Mouse (Mus musculus) liver (tissue): ENCODE results near the gene Cideb.

Experiments
- DNase-seq: peaks from one replicate; pipeline ENCODE4 v3.0.0-alpha.2; 2020; ENCODE audit warnings: mixed read lengths

The Cideb gene

GRCm38 (mm10) chr14:55721700-55722437 lies 36.4 kb downstream of the Cideb start, which contains the start of gene Rabggta:
Rabggta (minus strand) TSS chr14:55722263.
- peak; percentile 95 for DNase-seq

- DNase-seq = no peak
Measured at GRCm38 (mm10) chr14:55721076-55721475, 37.2 kb downstream of the Cideb start.

- DNase-seq = no peak
Measured at GRCm38 (mm10) chr14:55720666-55721065, 37.6 kb downstream of the Cideb start.

- DNase-seq = no peak
Measured at GRCm38 (mm10) chr14:55719737-55720136, 38.5 kb downstream of the Cideb start.

DNA sequence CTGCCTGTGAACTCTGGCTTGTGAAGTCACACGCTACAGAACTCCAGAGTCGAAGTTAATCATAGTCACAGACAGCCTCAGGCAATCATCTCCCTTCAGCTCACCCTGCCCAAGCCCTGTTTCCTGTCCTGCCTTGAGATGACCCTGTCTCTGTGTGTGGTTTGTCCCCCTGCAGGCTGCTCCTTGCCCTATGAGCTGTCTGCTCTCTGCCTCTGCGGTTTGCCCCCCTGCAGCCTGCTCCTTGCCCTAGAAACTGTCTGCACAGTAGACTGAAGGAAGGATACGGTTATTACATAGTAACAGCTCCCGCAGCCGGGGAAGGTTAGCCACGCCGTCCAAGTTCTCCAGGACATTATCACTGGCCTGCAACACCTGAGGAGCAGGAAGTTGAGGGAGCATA lies 41.4 kb downstream of the Cideb start:
- DNase-seq = no peak

DNA sequence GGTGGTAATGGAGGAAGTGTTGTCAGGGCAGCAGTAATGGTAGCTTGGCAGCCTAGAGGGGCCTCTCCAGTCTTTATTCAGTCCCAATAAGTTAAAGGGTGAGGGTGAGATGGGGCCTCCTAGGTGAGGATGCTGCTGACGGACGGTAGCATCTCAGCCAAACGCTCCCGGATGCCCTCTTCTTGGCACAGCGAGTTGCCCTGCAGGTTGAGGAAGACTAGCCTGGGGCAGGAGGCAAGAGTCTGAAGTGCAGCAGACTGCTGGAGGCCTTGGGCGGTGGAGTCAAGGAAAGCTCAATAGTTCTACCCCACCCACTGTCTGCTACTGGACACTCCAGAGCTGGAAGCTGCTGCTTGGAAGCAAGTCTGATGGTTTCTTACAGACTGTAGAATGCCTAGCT lies 42.0 kb downstream of the Cideb start:
- DNase-seq = no peak

DNA sequence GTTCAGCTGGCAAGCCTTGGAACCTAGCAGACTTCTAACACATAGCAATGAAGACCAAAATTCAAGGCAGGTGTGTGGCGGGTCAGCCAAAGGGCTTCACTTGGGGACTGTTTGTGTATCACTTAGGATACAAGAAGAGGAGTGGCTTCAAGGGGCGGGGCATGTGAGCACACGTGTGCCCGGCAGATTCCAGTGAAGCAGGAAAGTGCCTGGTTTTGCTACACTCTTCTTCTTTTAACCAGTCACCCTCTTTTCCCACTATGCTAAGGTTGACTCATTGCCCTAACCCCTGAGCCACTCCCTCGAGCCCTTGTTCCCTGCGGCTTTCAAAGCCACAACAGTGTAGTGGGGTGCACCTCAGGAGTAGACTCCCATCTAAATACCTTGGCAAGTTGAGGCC lies 43.4 kb downstream of the Cideb start:
- DNase-seq = no peak

DNA sequence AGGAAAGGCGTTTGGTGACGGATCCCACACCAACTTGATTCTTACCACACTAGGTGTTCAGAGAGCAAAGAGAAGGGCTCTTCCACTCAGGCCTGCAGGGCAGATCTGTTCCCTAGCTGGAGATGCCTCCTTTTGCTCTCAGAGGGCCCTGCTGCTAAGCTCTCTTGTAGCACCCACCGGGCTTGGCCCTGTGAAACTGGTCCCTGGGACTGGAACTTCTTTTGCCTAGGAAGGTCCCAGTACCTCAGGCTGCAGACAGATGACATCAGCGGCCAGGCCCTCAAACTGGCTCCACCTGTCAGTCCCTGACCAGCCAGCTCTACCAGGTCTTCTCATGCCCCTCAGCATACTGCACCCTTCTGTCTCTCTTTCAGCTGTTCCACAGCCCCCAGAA lies 44.5 kb downstream of the Cideb start, which contains the start of gene Tgm1:
Gene Tgm1, minus strand, starts transcription at position 198 of the 394 bp plus-strand sequence.
- no peak for DNase-seq

DNA sequence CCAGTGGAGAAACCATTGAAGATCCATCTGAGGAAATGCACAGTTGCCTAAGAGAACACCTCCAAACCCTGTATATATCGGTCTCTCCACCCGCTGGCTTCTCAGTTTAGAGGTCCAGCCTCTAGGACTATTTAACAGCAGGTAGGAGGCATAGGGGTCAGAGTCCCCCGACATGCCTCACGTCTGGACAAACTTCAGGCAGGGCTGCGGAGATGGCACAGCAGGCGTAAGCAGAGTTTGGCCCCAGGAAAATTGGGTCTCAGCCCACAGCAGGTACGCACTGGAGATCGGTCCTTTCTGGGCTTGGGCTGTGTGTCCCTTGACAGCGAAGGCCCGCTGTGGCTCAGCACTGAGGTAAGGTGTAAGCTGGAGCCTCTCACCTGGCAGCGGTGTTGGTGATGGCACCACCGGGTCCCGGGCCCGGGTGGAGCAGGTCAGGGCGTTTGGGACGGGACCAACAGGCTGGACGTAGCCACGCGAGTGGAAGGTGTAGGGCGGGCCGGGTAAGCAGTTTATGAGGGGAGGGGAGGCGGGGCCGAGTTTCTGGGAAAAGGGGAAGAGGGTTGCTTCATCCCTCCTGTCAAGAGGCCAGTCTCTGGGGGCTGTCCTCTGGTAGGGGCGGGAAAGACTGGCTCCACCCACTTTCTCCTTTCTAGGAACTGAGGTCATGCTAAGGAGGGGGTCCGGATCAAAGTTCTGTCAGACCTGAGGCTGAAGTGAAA lies 45.1 kb downstream of the Cideb start:
- DNase-seq = peak; percentile 65

- DNase-seq = no peak
Measured at GRCm38 (mm10) chr14:55711786-55712185, 46.5 kb downstream of the Cideb start.

GRCm38 (mm10) chr14:55709509-55709908 lies 48.7 kb downstream of the Cideb start:
- DNase-seq = no peak

GRCm38 (mm10) chr14:55707397-55707796 lies 50.9 kb downstream of the Cideb start:
- DNase-seq = peak; percentile 44

- no peak for DNase-seq
Measured at GRCm38 (mm10) chr14:55706051-55706600, 52.1 kb downstream of the Cideb start.
